Comparison of ENCODE assay signal across 8 mouse cellular contexts in the genomic region with DNA sequence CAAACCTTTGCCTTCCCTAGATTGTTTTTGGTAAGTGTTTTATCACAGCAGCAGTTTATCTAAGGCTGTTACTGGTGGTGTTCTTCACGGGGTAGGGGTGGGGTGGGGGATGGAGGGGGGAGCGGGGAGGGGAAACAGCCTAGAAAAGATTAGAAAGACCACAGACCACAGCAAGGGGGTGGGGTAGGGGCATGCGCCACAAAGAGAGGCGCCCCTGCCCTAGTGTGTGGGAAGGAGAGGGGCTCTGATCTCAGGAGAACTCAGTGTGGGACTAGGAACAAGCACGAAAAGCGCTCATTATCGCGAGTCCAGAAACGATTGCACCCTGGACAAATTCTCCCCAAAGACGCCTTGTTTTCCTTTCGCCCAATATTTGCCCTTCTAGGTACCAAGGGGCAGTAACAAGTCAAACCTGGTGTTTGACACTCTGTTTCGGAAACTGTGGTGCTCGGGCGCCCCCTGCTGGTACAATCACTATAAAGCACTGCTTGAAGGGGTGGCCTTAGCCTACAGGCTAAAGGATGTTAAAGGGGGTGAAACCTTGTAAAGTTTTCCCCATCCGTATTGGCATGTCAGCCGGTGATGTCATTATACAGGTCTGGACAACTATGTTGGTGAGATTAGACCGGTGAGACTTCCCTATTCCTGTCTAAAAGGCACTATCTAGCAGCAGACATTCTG. TPM values are rescaled to one million over a fixed set of nuclear protein-coding genes. Genes with fewer than 3 reads are reported as not detected.
A peak's percentile ranks its signal among the peaks of the same experiment; 100 is the strongest.
DNase-seq lines count a peak whose midpoint lies in the region; ATAC-seq lines count a peak whose summit lies in the region.

No protein-coding gene starts in this region.

- no peak overlapping the region for H3K27ac ChIP-seq in heart, embryonic 10.5 days
- H3K27ac ChIP-seq in heart, embryonic 16.5 days (ENCODE audit: low read length), result no peak overlapping the region

- WGBS in heart, embryonic 10.5 days, result 13% methylated on average over 17 of the region's 17 CpGs
- 11% methylated on average over 17 of the region's 17 CpGs for WGBS in heart, embryonic 16.5 days

- no peaks in the 10 kb centered on the region for H3K36me3 ChIP-seq in heart, embryonic 10.5 days
- H3K36me3 ChIP-seq in heart, embryonic 16.5 days (ENCODE audit: control insufficient read depth, insufficient read depth), result no peaks in the 10 kb centered on the region

- H3K4me2 ChIP-seq in heart, embryonic 16.5 days (ENCODE audit: low read depth, low read length), result no peak overlapping the region

- no peak overlapping the region for H3K9ac ChIP-seq in heart, embryonic 16.5 days (ENCODE audit: low read length)

- DNase-seq in heart, adult 11 months, result peak; percentile 90
- no peak for DNase-seq in heart, embryonic 10.5 days (ENCODE audit: low spot score)
- DNase-seq in cerebellum, postnatal 36 days, result peak; percentile 64 to 65
- DNase-seq in layer of hippocampus, adult 18-20 months (ENCODE audit: low spot score in 2 of 2), result peak; percentile 29 to 60
- peak; percentile 62 for DNase-seq in lung, postnatal 25 days (ENCODE audit: low spot score)
- peak; percentile 66 to 87 for DNase-seq in spleen, postnatal 10 days (ENCODE audit: low spot score in 2 of 2)

- H3K4me3 ChIP-seq in heart, embryonic 10.5 days, result no peak overlapping the region
- H3K4me3 ChIP-seq in heart, embryonic 16.5 days (ENCODE audit: low read length), result no peak overlapping the region

- H3K4me1 ChIP-seq in heart, embryonic 10.5 days, result no peaks in the 10 kb centered on the region
- H3K4me1 ChIP-seq in heart, embryonic 16.5 days (ENCODE audit: control insufficient read depth, insufficient read depth, low read length), result peaks cover 2% of the 10 kb centered on the region; the same call in 1 of the 2 replicates

- ATAC-seq in activated CD4-positive, CD25-positive, alpha-beta regulatory T cell, adult 4 months, result peak; percentile 63
- ATAC-seq in heart, embryonic 16.5 days (replicated peaks; ENCODE audit: extremely low read depth, insufficient read depth, low FRiP score), result peak; percentile 56; the same call in 1 of the 2 replicates

- no peaks in the 10 kb centered on the region for H3K9me3 ChIP-seq in heart, embryonic 10.5 days
- no peaks in the 10 kb centered on the region for H3K9me3 ChIP-seq in heart, embryonic 16.5 days (replicated peaks; ENCODE audit: control insufficient read depth, low read length)

- peaks cover 55% of the 10 kb centered on the region for H3K27me3 ChIP-seq in heart, embryonic 10.5 days (ENCODE audit: insufficient read depth, poor library complexity, severe bottlenecking)
- H3K27me3 ChIP-seq in heart, embryonic 16.5 days (ENCODE audit: control insufficient read depth, insufficient read depth, low read length), result peaks cover 32% of the 10 kb centered on the region

RNA-seq across cellular contexts. Expression of a gene that starts 1.1 kb away (rescaled TPM):
- not detected in 2 replicates for polyA plus RNA-seq in heart, embryonic 10.5 days (2016; fragmentation: Nextera tagmentation; extraction: Ambion mirVana)
- polyA plus RNA-seq in activated CD4-positive, CD25-positive, alpha-beta regulatory T cell, adult 4 months (2017; shearing (Covaris generic)), result not detected
- not detected in 2 replicates for polyA plus RNA-seq in heart, embryonic 16.5 days (2015; fragmentation: Nextera tagmentation; extraction: Ambion mirVana)
- total RNA-seq in layer of hippocampus, adult 18-20 months (2021), result not detected

RNA-seq across cellular contexts. Expression of a gene that starts 16.3 kb away (rescaled TPM):
- polyA plus RNA-seq in heart, embryonic 10.5 days (2016; fragmentation: Nextera tagmentation; extraction: Ambion mirVana), result not detected in 2 replicates
- polyA plus RNA-seq in activated CD4-positive, CD25-positive, alpha-beta regulatory T cell, adult 4 months (2017; shearing (Covaris generic)), result not detected
- 0.47 TPM in 1 of 2 replicates, not detected in the other for polyA plus RNA-seq in heart, embryonic 16.5 days (2015; fragmentation: Nextera tagmentation; extraction: Ambion mirVana)
- not detected for total RNA-seq in layer of hippocampus, adult 18-20 months (2021)

RNA-seq across cellular contexts. Expression of a gene that starts 53.6 kb away (rescaled TPM):
- polyA plus RNA-seq in heart, embryonic 10.5 days (2016; fragmentation: Nextera tagmentation; extraction: Ambion mirVana), result 0.44 TPM in 1 of 2 replicates, not detected in the other
- not detected for polyA plus RNA-seq in activated CD4-positive, CD25-positive, alpha-beta regulatory T cell, adult 4 months (2017; shearing (Covaris generic))
- not detected in 2 replicates for polyA plus RNA-seq in heart, embryonic 16.5 days (2015; fragmentation: Nextera tagmentation; extraction: Ambion mirVana)
- total RNA-seq in layer of hippocampus, adult 18-20 months (2021), result not detected
